Mouse (Mus musculus) cerebellum, postnatal 4 days (tissue): ENCODE results near the gene Kif13a.

Source experiments
- DNase-seq, 2 experiments: peaks; one replicate each; pipeline ENCODE4 v3.0.0; 2022; ENCODE audit warnings: low spot score in 2 of 2, mixed read lengths in 1 of 2

Gene Kif13a

GRCm38 (mm10) chr13:46779831-46780230 is 149.8 kb downstream of the Kif13a start:
- no peak for DNase-seq

DNA sequence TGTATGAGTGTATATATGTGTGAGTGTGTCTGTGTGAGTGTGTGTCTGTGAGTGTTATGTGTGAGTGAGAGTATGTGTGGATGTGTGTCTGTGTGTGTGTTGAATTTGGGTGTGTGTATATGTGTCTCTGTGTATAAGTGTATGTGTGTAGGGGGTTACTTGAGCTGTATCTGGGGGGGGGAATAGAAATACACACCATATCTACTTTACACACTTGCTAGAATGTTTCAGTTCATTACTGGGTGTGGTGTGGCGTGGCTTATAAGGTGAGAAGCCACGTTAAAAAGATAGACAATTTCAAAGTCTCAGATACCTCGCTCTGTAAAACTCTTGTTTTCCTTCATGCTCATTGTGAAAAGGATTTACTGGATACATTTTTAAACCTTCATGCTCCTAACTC is 152.2 kb downstream of the Kif13a start:
- DNase-seq, result no peak

DNA sequence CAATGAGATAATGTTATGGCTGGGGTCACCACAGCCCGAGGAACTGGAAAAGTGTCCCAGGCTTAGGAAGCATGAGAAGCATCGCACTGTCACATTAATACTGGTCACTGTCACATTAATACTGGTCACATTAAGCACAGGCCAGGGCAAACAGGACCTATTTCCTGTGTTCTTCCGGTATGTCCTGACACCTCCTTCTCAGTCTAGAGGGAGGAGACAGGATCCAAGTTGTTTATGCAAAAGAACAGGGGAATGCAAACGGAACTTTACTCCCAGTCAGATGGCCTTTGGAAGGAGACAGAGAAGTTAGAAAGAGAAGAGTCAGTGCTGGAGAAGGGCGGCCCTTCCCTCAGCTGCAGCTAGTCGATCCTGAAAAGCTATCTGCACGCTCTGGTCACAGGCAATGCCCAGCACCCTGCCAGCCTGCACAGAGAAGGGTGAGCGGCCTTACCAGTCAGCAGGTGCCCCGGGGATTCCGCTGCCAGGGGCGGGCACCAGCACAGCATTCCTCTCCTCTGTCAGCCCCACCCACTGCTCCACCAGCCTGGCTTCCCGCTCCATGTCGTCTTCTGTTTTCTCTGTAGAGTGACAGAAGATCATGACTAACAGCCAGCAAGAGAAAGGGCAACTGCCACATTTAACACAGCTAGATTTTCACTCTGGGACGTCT is 152.9 kb downstream of the Kif13a start:
- no peak for DNase-seq

DNA sequence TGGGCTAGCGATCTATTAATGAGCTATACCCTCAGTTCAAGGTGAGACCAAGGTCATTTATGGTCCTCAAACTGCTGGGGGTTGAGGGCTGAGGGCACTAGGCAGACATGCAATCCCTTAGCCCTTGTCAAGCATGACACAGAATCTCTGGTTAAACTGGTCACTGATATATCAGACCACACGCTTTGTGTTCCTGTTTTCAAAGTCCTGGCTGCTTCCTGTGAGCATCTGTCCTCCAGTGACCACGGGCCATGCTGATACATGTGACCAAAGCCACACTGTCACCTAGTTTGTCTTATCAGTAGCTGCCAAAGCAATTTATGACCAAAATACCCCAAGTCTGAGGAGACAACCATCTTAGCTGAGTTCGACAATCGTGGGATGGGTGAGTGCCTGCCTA is 154.7 kb downstream of the Kif13a start:
- no peak for DNase-seq

- DNase-seq, result no peak
These were observed 157.1 kb downstream of the Kif13a start for GRCm38 (mm10) chr13:46772581-46772980.

DNA sequence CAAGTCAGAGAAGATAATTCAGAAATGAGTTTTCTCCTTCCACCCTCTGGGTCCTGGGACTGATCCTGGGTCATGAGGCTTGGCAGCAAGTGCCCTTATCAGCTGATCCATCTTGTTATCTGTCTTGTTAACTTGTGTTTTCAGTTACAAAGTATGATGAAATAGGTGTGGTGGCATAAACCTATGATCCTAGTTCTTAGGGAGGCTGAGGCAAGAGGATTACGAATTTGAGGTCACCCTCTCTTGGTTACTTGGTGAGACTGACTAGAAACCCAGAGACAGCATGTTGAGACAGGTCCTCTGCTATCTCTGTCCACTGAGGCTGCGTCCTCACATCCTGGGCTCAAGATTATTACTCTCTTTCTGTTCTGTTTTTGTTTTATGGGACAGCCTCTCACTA is 164.3 kb downstream of the Kif13a start:
- no peak for DNase-seq

- DNase-seq, result no peak
These were observed 166.5 kb downstream of the Kif13a start for GRCm38 (mm10) chr13:46763210-46763609.

GRCm38 (mm10) chr13:46760921-46761320 is 168.7 kb downstream of the Kif13a start:
- no peak for DNase-seq

DNA sequence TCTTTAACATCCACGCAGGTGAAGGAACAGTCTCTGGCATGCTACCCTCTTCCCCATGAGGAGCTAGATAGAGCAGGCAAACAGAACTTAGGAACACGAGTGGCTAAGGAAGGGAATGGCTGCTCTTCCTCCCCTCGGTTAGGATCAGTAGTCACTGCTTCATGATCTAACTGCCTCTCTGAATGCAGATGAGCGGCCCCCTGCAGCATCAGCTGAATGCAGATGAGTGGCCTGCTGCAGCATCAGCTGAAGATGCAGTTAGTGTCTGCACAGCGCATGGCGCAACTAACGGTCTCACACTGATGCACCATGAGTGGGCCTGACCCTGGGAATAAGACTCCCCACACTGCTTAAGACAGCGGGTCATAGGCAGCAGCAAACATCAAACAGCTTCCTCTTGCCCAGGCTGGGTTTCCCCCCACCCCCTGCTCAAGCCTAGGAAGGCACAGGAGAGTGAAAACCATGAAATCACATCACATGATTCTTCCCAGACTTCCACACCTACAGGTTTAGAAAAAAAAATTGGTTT is 170.3 kb downstream of the Kif13a start:
- no peak for DNase-seq

- DNase-seq, result no peak
These were observed 171.0 kb downstream of the Kif13a start for GRCm38 (mm10) chr13:46758627-46759026.

GRCm38 (mm10) chr13:46757946-46758345 is 171.7 kb downstream of the Kif13a start:
- no peak for DNase-seq

GRCm38 (mm10) chr13:46753294-46753693 is 176.4 kb downstream of the Kif13a start:
- DNase-seq, result no peak

- no peak for DNase-seq
These were observed 177.0 kb downstream of the Kif13a start for GRCm38 (mm10) chr13:46752566-46753229.

GRCm38 (mm10) chr13:46748138-46748873 is 181.4 kb downstream of the Kif13a start:
- no peak for DNase-seq

DNA sequence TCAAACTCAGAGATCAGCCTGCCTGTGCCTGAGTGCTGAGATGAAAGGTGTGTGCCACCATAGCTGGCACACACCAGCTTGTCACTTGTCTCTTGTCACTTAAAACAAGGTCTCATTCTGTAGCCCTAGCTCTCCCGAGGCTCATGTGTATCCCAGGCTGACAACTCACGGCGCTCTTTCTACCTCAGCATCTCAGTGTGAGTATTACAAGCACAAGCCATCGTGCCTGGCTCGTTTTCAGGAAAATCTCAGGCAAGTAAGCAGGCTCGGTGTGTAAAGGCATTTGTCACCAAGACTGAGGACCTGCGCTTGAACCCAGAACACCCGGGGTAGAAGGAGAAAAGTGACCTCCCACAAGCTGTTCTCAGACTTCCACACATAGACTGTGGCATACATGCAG is 185.8 kb downstream of the Kif13a start:
- DNase-seq, result no peak

- DNase-seq, result no peak
These were observed 187.3 kb downstream of the Kif13a start for GRCm38 (mm10) chr13:46742367-46742766.

- no peak for DNase-seq
These were observed 190.2 kb downstream of the Kif13a start for GRCm38 (mm10) chr13:46739426-46739825.

DNA sequence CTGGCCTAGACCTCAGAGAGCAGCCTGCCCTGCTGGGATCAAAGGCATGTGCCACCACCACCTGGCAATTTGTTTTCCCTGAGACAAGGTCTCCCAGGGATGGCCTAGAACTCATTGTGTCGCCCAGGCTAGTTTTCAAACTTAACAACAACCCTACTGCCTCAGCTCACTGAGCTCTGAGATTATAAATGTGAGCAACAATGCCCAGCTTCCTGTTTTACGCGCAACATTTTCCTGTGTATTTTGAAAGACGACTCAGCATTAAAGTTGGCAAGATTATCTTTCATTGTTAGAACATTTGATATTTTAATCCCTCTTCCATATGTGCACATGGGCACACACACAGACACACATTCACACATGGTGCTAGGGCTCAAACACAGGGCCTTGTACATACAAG is 192.2 kb downstream of the Kif13a start:
- no peak for DNase-seq

DNA sequence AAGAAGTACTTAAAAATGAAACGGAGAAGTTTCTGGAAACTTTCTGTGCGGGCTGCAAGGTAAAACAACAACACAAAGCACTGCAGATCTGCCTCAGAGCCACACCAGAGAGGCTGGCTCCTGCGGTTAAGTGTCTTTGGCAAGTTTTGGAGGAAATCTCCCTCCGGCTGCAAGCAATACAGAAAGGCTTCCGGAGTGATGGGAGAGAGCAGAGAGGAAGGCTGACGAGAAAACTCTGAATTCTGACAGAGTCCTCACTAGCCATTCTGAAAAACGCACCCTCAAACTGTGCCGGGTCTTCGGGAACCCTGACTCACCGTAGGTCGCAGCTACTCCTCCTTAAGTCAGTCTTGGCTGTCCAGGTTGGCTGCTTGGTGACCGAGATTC is 193.2 kb downstream of the Kif13a start:
- no peak for DNase-seq

DNA sequence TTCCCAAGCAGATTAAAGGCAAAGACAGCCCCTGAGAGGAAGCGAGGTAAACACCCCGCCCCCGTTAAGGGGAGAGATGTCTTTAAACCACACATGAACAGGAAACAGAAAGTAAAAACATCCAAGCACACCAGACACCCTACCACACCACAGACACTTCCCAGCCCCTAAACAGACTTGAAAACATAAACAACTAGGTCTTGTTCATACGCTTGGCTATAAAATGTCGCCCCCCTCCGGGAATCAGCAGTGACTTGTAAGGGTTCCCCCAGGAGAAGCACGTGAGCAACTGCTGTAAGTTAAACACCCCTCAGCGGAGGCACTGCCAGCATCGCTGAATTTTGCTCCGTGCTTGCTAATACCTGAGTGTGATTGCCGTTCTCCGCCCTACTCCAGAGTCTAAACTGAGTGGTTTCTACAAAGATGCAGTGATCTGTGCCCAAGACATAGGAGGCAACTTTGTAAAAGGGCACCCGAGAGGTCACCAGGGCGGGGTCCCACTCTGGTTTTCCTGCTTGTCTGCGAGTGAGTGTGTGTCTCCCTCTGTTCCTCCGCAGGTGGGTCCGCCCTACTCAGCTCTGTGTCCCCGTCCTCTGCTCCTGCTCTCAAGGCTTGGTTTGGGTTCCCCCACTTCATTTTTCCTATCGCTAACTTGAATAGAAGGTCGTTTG is 193.7 kb downstream of the Kif13a start:
- no peak for DNase-seq

DNA sequence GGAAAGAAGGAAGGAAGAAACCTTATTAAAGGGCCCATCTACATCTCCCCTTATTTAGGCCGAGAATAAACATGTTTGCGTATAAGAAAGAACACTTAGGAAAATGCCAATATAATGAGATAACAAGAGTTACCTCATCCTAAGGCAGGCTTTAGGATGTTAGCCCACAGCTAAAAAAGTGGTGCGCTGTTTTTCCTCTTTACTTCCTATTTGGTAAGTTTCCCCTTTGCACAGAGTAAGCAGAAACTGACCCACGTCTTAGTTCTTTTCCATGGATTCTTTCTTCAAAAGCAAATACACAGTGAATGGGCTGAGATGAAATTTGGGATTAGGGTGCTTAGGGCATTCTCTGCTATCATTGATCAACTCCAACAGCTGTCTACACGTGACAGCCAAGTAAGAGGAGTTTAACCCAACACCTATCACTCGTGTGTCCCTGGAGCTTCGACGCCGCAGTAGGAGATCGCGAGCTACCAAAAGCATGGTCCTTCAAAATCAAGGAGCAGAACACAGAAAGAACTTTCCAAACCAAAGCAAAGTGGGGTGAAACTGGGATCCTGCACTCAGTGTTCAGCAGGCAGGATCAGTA is 194.4 kb downstream of the Kif13a start:
- no peak for DNase-seq

DNA sequence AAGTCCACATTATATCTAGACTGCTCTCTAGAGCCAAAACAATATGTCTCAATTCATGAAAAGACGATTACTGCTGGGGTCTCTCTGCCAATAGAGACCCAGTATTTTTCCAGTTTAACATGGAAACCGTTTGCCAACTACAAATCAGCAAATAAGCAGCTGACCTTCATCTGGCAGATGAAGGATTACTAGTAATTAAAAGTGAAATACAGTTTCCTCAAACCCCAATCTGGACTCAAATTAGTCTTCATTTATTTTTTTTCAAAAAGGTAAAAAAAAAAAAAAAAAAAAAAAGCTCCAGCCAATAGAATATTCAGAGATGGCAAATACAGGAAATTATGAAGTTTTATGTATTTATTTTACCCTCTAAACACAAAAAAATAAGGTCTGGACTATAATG is 199.7 kb downstream of the Kif13a start:
- no peak for DNase-seq
